Mouse (Mus musculus): ENCODE results near the gene Ccnk. TPM values are rescaled to one million over a fixed set of nuclear protein-coding genes. Genes with fewer than 3 reads are reported as not detected.
A peak's percentile ranks its signal among the peaks of the same experiment; 100 is the strongest.

The Ccnk gene
- polyA plus RNA-seq, 1 experiment from 2014 or later, result 3.3 TPM

GRCm38 (mm10) chr12:108213090-108214041 is 34.0 kb downstream of the Ccnk start:
- H3K9me3 ChIP-seq, result no peaks in the 10 kb centered on the region
- no peak overlapping the region for H3K9ac ChIP-seq (replicated peaks)
- H3K36me3 ChIP-seq, result no peaks in the 10 kb centered on the region
- no peak for ATAC-seq (ENCODE audit: insufficient number of reproducible peaks, insufficient read depth, low FRiP score, low TSS enrichment, low read depth)
- H3K4me3 ChIP-seq (replicated peaks), result no peak overlapping the region
- WGBS, result 26% methylated on average over 18 of the region's 18 CpGs
- no peak overlapping the region for H3K4me2 ChIP-seq
- H3K27me3 ChIP-seq, result no peaks in the 10 kb centered on the region
- peaks cover 77% of the 10 kb centered on the region for H3K4me1 ChIP-seq (replicated peaks)
- peak overlapping the region; percentile 62; the same call in 1 of the 2 replicates for H3K27ac ChIP-seq

GRCm38 (mm10) chr12:108215090-108215489 is 35.7 kb downstream of the Ccnk start:
- Histone ChIP-seq H3K4me2 (no peak overlapping the region), H3K27me3 (no peaks in the 10 kb centered on the region), H3K9ac (replicated peaks) (no peak overlapping the region), H3K4me3 (replicated peaks) (no peak overlapping the region), H3K4me1 (replicated peaks) (peaks cover 85% of the 10 kb centered on the region), H3K36me3 (no peaks in the 10 kb centered on the region), H3K27ac (peak overlapping the region; percentile 62), H3K9me3 (no peaks in the 10 kb centered on the region)
- no peak for ATAC-seq (ENCODE audit: insufficient number of reproducible peaks, insufficient read depth, low FRiP score, low TSS enrichment, low read depth)
- WGBS, result 28% methylated on average over 8 of the region's 8 CpGs

GRCm38 (mm10) chr12:108216611-108217370 is 37.4 kb downstream of the Ccnk start:
- no peak overlapping the region for H3K4me2 ChIP-seq
- H3K27me3 ChIP-seq, result no peaks in the 10 kb centered on the region
- no peak overlapping the region; the same call in 1 of the 2 replicates for H3K27ac ChIP-seq
- no peaks in the 10 kb centered on the region for H3K36me3 ChIP-seq
- H3K9me3 ChIP-seq, result no peaks in the 10 kb centered on the region
- 66% methylated on average over 11 of the region's 11 CpGs for WGBS
- H3K4me3 ChIP-seq (replicated peaks), result no peak overlapping the region
- ATAC-seq (ENCODE audit: insufficient number of reproducible peaks, insufficient read depth, low FRiP score, low TSS enrichment, low read depth), result no peak
- no peak overlapping the region for H3K9ac ChIP-seq (replicated peaks)
- H3K4me1 ChIP-seq (replicated peaks), result peaks cover 86% of the 10 kb centered on the region

GRCm38 (mm10) chr12:108217572-108217971 is 38.2 kb downstream of the Ccnk start:
- Histone ChIP-seq H3K9me3 (no peaks in the 10 kb centered on the region), H3K4me3 (replicated peaks) (no peak overlapping the region), H3K36me3 (no peaks in the 10 kb centered on the region), H3K4me2 (no peak overlapping the region), H3K9ac (replicated peaks) (no peak overlapping the region), H3K4me1 (replicated peaks) (peaks cover 79% of the 10 kb centered on the region), H3K27ac (no peak overlapping the region), H3K27me3 (0 out of 2 replicates have a peak, but pooled peaks cover 2% of the 10 kb centered on the region)
- WGBS, result 63% methylated on average over 5 of the region's 5 CpGs
- no peak for ATAC-seq (ENCODE audit: insufficient number of reproducible peaks, insufficient read depth, low FRiP score, low TSS enrichment, low read depth)

GRCm38 (mm10) chr12:108219163-108219562 is 39.8 kb downstream of the Ccnk start:
- H3K36me3 ChIP-seq, result no peaks in the 10 kb centered on the region
- WGBS, result 33% methylated on average over 15 of the region's 15 CpGs
- peaks cover 7% of the 10 kb centered on the region; the same call in 1 of the 2 replicates for H3K27me3 ChIP-seq
- H3K4me3 ChIP-seq (replicated peaks), result no peak overlapping the region
- H3K4me2 ChIP-seq, result peak overlapping the region; percentile 35
- H3K4me1 ChIP-seq (replicated peaks), result peaks cover 73% of the 10 kb centered on the region
- H3K27ac ChIP-seq, result peak overlapping the region; percentile 90
- ATAC-seq (ENCODE audit: insufficient number of reproducible peaks, insufficient read depth, low FRiP score, low TSS enrichment, low read depth), result no peak
- peak overlapping the region; percentile 42 for H3K9ac ChIP-seq (replicated peaks)
- no peaks in the 10 kb centered on the region for H3K9me3 ChIP-seq

GRCm38 (mm10) chr12:108219825-108220616 is 40.6 kb downstream of the Ccnk start:
- Histone ChIP-seq H3K4me3 (replicated peaks) (no peak overlapping the region), H3K27me3 (peaks cover 7% of the 10 kb centered on the region; the same call in 1 of the 2 replicates), H3K9ac (replicated peaks) (peak overlapping the region; percentile 54), H3K9me3 (no peaks in the 10 kb centered on the region), H3K4me1 (replicated peaks) (peaks cover 73% of the 10 kb centered on the region), H3K27ac (peak overlapping the region; percentile 90), H3K4me2 (peak overlapping the region; percentile 35), H3K36me3 (no peaks in the 10 kb centered on the region)
- ATAC-seq (ENCODE audit: insufficient number of reproducible peaks, insufficient read depth, low FRiP score, low TSS enrichment, low read depth), result no peak
- WGBS, result 75% methylated on average over 21 of the region's 21 CpGs

GRCm38 (mm10) chr12:108220621-108221020 is 41.2 kb downstream of the Ccnk start:
- peaks cover 7% of the 10 kb centered on the region; the same call in 1 of the 2 replicates for H3K27me3 ChIP-seq
- no peak for ATAC-seq (ENCODE audit: insufficient number of reproducible peaks, insufficient read depth, low FRiP score, low TSS enrichment, low read depth)
- H3K27ac ChIP-seq, result 0 out of 2 replicates have a peak overlapping the region, but pooled peaks have one; percentile 90
- H3K36me3 ChIP-seq, result no peaks in the 10 kb centered on the region
- H3K9me3 ChIP-seq, result no peaks in the 10 kb centered on the region
- 71% methylated on average over 12 of the region's 12 CpGs for WGBS
- H3K9ac ChIP-seq (replicated peaks), result no peak overlapping the region
- H3K4me1 ChIP-seq (replicated peaks), result peaks cover 74% of the 10 kb centered on the region
- H3K4me3 ChIP-seq (replicated peaks), result no peak overlapping the region
- no peak overlapping the region for H3K4me2 ChIP-seq

- Histone ChIP-seq H3K9me3 (no peaks in the 10 kb centered on the region), H3K27ac (no peak overlapping the region), H3K4me3 (replicated peaks) (no peak overlapping the region), H3K4me1 (replicated peaks) (peaks cover 77% of the 10 kb centered on the region), H3K27me3 (peaks cover 7% of the 10 kb centered on the region; the same call in 1 of the 2 replicates), H3K36me3 (no peaks in the 10 kb centered on the region), H3K4me2 (no peak overlapping the region), H3K9ac (replicated peaks) (no peak overlapping the region)
- 55% methylated on average over 10 of the region's 10 CpGs for WGBS
- ATAC-seq (ENCODE audit: insufficient number of reproducible peaks, insufficient read depth, low FRiP score, low TSS enrichment, low read depth), result no peak
These were observed 41.8 kb downstream of the Ccnk start for GRCm38 (mm10) chr12:108221206-108221605.

- Histone ChIP-seq H3K27me3 (peaks cover 7% of the 10 kb centered on the region; the same call in 1 of the 2 replicates), H3K9ac (replicated peaks) (no peak overlapping the region), H3K4me3 (replicated peaks) (no peak overlapping the region), H3K36me3 (no peaks in the 10 kb centered on the region), H3K4me1 (replicated peaks) (peaks cover 71% of the 10 kb centered on the region), H3K4me2 (no peak overlapping the region), H3K27ac (no peak overlapping the region), H3K9me3 (no peaks in the 10 kb centered on the region)
- WGBS, result 87% methylated on average over 7 of the region's 7 CpGs
- no peak for ATAC-seq (ENCODE audit: insufficient number of reproducible peaks, insufficient read depth, low FRiP score, low TSS enrichment, low read depth)
These were observed 42.3 kb downstream of the Ccnk start for GRCm38 (mm10) chr12:108221712-108222111.

- Histone ChIP-seq H3K4me2 (no peak overlapping the region), H3K4me1 (replicated peaks) (peaks cover 55% of the 10 kb centered on the region), H3K9me3 (no peaks in the 10 kb centered on the region), H3K4me3 (replicated peaks) (no peak overlapping the region), H3K27me3 (peaks cover 15% of the 10 kb centered on the region), H3K9ac (replicated peaks) (0 out of 2 replicates have a peak overlapping the region, but pooled peaks have one; percentile 13), H3K36me3 (no peaks in the 10 kb centered on the region), H3K27ac (no peak overlapping the region)
- whole genome bisulfite sequencing, result 39% methylated on average over 8 of the region's 8 CpGs
- no peak for ATAC-seq (ENCODE audit: insufficient number of reproducible peaks, insufficient read depth, low FRiP score, low TSS enrichment, low read depth)
These were observed 44.0 kb downstream of the Ccnk start for GRCm38 (mm10) chr12:108223357-108223756.
